ENCODE assay signal across 10 mouse cellular contexts in the genomic region with DNA sequence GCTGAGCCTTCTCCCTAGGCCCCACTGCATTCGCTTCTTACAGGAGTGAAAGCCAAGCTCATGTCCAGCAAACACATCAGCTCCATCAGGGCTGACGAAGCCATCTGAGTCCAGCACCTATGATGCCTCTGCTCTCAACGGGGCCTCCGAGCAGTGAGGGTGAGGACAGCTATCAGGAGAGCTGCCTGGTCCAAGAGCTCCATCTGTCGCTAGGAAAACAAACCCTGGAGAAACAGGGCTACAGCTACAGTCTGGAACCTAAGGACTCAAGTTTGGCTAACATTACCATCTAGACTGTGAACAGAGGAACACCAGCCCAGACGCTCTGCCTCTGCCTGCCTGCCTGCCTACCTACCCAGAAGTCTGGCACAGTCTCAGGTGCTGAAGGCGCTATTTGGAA.
DNase-seq lines count a peak whose midpoint lies in the region; ATAC-seq and TF ChIP-seq lines count a peak whose summit lies in the region.
"Had no signal": no experiment of that assay in that cellular context is flagged by ENCODE, and none has a peak within 500 bp of the region (broad histone marks: within the 10 kb centered on the region; RNA-seq: fewer than 3 reads in every experiment).

No protein-coding gene starts in this region.

- peaks cover 3% of the 10 kb centered on the region; the same call in 1 of the 2 replicates for H3K27me3 ChIP-seq in forebrain, embryonic 13.5 days
- H3K27me3 ChIP-seq in forebrain, embryonic 11.5 days (ENCODE audit: control insufficient read depth, insufficient read depth, low read length): no peaks in the 10 kb centered on the region
- no peaks in the 10 kb centered on the region for H3K27me3 ChIP-seq in lung, embryonic 14.5 days (ENCODE audit: insufficient read depth, low read length)
- H3K27me3 ChIP-seq in limb, embryonic 12.5 days: no peaks in the 10 kb centered on the region

- TF ChIP-seq POLR2A in cortical plate, adult 2 months (IDR thresholded peaks at IDR 0.05; ENCODE audit: extremely low read depth, insufficient read depth, low read length): no peak

- H3K9me3 ChIP-seq in forebrain, embryonic 13.5 days (replicated peaks): no peaks in the 10 kb centered on the region
- H3K9me3 ChIP-seq in forebrain, embryonic 11.5 days (ENCODE audit: control insufficient read depth, low read length): peaks cover 2% of the 10 kb centered on the region
- H3K9me3 ChIP-seq in lung, embryonic 14.5 days (ENCODE audit: low read depth, low read length): peaks cover 9% of the 10 kb centered on the region
- peaks cover 19% of the 10 kb centered on the region for H3K9me3 ChIP-seq in limb, embryonic 12.5 days

- no peak for DNase-seq in forebrain, embryonic 11.5 days (ENCODE audit: low spot score)
- no peak for DNase-seq in lung, embryonic 14.5 days
- no peak for DNase-seq in lung, postnatal 36 days
- DNase-seq in natural killer cell, adult 2 months (ENCODE audit: low spot score in 2 of 2): no peak
- no peak for DNase-seq in thymus, postnatal 10 days (ENCODE audit: low spot score in 2 of 2)
- DNase-seq: gastrocnemius, postnatal 25 days had no signal

- H3K4me1 ChIP-seq in forebrain, embryonic 13.5 days: peaks cover 67% of the 10 kb centered on the region
- peaks cover 30% of the 10 kb centered on the region for H3K4me1 ChIP-seq in forebrain, embryonic 11.5 days (replicated peaks; ENCODE audit: control insufficient read depth, insufficient read depth, low read length)
- H3K4me1 ChIP-seq in lung, embryonic 14.5 days (ENCODE audit: insufficient read depth): peaks cover 10% of the 10 kb centered on the region; the same call in 1 of the 2 replicates
- H3K4me1 ChIP-seq in cortical plate, adult 2 months (ENCODE audit: control insufficient read depth, insufficient read depth, low read length): no peaks in the 10 kb centered on the region
- peaks cover 46% of the 10 kb centered on the region for H3K4me1 ChIP-seq in limb, embryonic 12.5 days (replicated peaks)

- no peak overlapping the region for H3K4me3 ChIP-seq in forebrain, embryonic 13.5 days
- no peak overlapping the region for H3K4me3 ChIP-seq in forebrain, embryonic 11.5 days (ENCODE audit: low read depth, low read length)
- H3K4me3 ChIP-seq in lung, embryonic 14.5 days (ENCODE audit: low read depth, low read length): no peak overlapping the region
- H3K4me3 ChIP-seq in cortical plate, adult 2 months (ENCODE audit: insufficient read depth, low read length): no peak overlapping the region
- no peak overlapping the region for H3K4me3 ChIP-seq in limb, embryonic 12.5 days (replicated peaks)

- H3K27ac ChIP-seq in forebrain, embryonic 13.5 days: peak overlapping the region; percentile 44
- H3K27ac ChIP-seq in forebrain, embryonic 11.5 days (ENCODE audit: low read depth, low read length): no peak overlapping the region
- peak overlapping the region; percentile 24; the same call in 1 of the 2 replicates for H3K27ac ChIP-seq in lung, embryonic 14.5 days (ENCODE audit: low read depth)
- no peak overlapping the region for H3K27ac ChIP-seq in cortical plate, adult 2 months (ENCODE audit: insufficient read depth, low read length)
- H3K27ac ChIP-seq in limb, embryonic 12.5 days: peak overlapping the region; percentile 53; the same call in 1 of the 2 replicates
- H3K27ac ChIP-seq: liver, embryonic 14.5 days had no signal

- no peak overlapping the region for H3K9ac ChIP-seq in forebrain, embryonic 13.5 days
- H3K9ac ChIP-seq in forebrain, embryonic 11.5 days (ENCODE audit: low read length): no peak overlapping the region
- no peak overlapping the region for H3K9ac ChIP-seq in lung, embryonic 14.5 days
- no peak overlapping the region for H3K9ac ChIP-seq in limb, embryonic 12.5 days (replicated peaks)
- H3K9ac ChIP-seq: liver, embryonic 14.5 days had no signal

- no peak for TF ChIP-seq CTCF in lung, embryonic 14.5 days (IDR thresholded peaks at IDR 0.05; ENCODE audit: low read depth)
- peak; percentile 27; the same call in 1 of the 2 replicates for TF ChIP-seq CTCF in cortical plate, adult 2 months (IDR thresholded peaks at IDR 0.05; ENCODE audit: extremely low read depth, insufficient read depth, low read length)

- H3K4me2 ChIP-seq in forebrain, embryonic 13.5 days: no peak overlapping the region
- H3K4me2 ChIP-seq in forebrain, embryonic 11.5 days (ENCODE audit: low read depth, low read length, severe bottlenecking): no peak overlapping the region
- no peak overlapping the region for H3K4me2 ChIP-seq in lung, embryonic 14.5 days
- no peak overlapping the region for H3K4me2 ChIP-seq in limb, embryonic 12.5 days

- WGBS in forebrain, embryonic 13.5 days: 85% methylated on average over 7 of the region's 7 CpGs
- 89% methylated on average over 7 of the region's 7 CpGs for WGBS in forebrain, embryonic 11.5 days
- 73% methylated on average over 7 of the region's 7 CpGs for WGBS in lung, embryonic 14.5 days
- WGBS in limb, embryonic 12.5 days: 82% methylated on average over 7 of the region's 7 CpGs

- peaks cover 19% of the 10 kb centered on the region; the same call in 1 of the 2 replicates for H3K36me3 ChIP-seq in forebrain, embryonic 13.5 days (ENCODE audit: poor library complexity, severe bottlenecking)
- no peaks in the 10 kb centered on the region; the same call in 1 of the 2 replicates for H3K36me3 ChIP-seq in forebrain, embryonic 11.5 days (ENCODE audit: control insufficient read depth, insufficient read depth, low read length)
- H3K36me3 ChIP-seq in lung, embryonic 14.5 days (ENCODE audit: insufficient read depth): peaks cover 13% of the 10 kb centered on the region; the same call in 1 of the 2 replicates
- peaks cover 25% of the 10 kb centered on the region for H3K36me3 ChIP-seq in limb, embryonic 12.5 days

- no peak for ATAC-seq in forebrain, embryonic 13.5 days
- no peak for ATAC-seq in forebrain, embryonic 11.5 days (replicated peaks; ENCODE audit: low FRiP score)
- no peak for ATAC-seq in lung, embryonic 14.5 days (ENCODE audit: insufficient read depth)
- ATAC-seq in limb, embryonic 12.5 days (ENCODE audit: insufficient number of reproducible peaks, insufficient read depth, low FRiP score, low TSS enrichment, low read depth): no peak

Comparison
In these comparisons a context has a peak if more than half of its experiments do, and no peak if none do; other contexts are left out.
1. H3K27ac ChIP-seq: peak in forebrain, embryonic 13.5 days (single experiment), lung, embryonic 14.5 days (single experiment) and limb, embryonic 12.5 days (single experiment); none in forebrain, embryonic 11.5 days (single experiment) and cortical plate, adult 2 months (single experiment).